Mouse (Mus musculus): ENCODE measurements around the gene Frmpd2. TPM values are rescaled to one million over a fixed set of nuclear protein-coding genes. Genes with fewer than 3 reads are reported as not detected.

Frmpd2 gene
- polyA plus RNA-seq, 1 experiment, result 0.56 TPM

- Histone ChIP-seq H3K27me3 (ENCODE audit: control insufficient read depth, insufficient read depth, low read length) (no peaks in the 10 kb centered on the region), H3K27ac (ENCODE audit: control insufficient read depth, insufficient read depth, low read depth, low read length) (peak within 1 kb of the TSS; percentile 98), H3K4me3 (ENCODE audit: control insufficient read depth, low read depth, low read length) (peak within 1 kb of the TSS; percentile 99), H3K4me1 (ENCODE audit: control insufficient read depth, insufficient read depth, low read length) (peaks cover 5% of the 10 kb centered on the region; the same call in 1 of the 2 replicates), H3K36me3 (ENCODE audit: control insufficient read depth, insufficient read depth, low read length) (no peaks in the 10 kb centered on the region)
- no peak for TF ChIP-seq CTCF (IDR thresholded peaks at IDR 0.05; ENCODE audit: control insufficient read depth, insufficient read depth, insufficient replicate concordance, low read depth, low read length)
- TF ChIP-seq POLR2A (IDR thresholded peaks at IDR 0.05; ENCODE audit: control insufficient read depth, low read depth, low read length), result peak; percentile 92
These were observed 24.4 kb upstream of the Frmpd2 start, which contains the start of gene Mapk8 for GRCm38 (mm10) chr14:33447027-33447569. TSS of gene Mapk8 (minus strand) at chr14:33447158.

- H3K4me1 ChIP-seq (ENCODE audit: control insufficient read depth, insufficient read depth, low read length), result peaks cover 5% of the 10 kb centered on the region; the same call in 1 of the 2 replicates
- no peak overlapping the region for H3K4me3 ChIP-seq (ENCODE audit: control insufficient read depth, low read depth, low read length)
- H3K27ac ChIP-seq (ENCODE audit: control insufficient read depth, insufficient read depth, low read depth, low read length), result no peak overlapping the region
- TF ChIP-seq POLR2A (IDR thresholded peaks at IDR 0.05; ENCODE audit: control insufficient read depth, low read depth, low read length), result no peak
- TF ChIP-seq CTCF (IDR thresholded peaks at IDR 0.05; ENCODE audit: control insufficient read depth, insufficient read depth, insufficient replicate concordance, low read depth, low read length), result no peak
- no peaks in the 10 kb centered on the region for H3K27me3 ChIP-seq (ENCODE audit: control insufficient read depth, insufficient read depth, low read length)
- H3K36me3 ChIP-seq (ENCODE audit: control insufficient read depth, insufficient read depth, low read length), result no peaks in the 10 kb centered on the region
These were observed 23.2 kb upstream of the Frmpd2 start for GRCm38 (mm10) chr14:33448276-33448675.

- no peaks in the 10 kb centered on the region for H3K36me3 ChIP-seq (ENCODE audit: control insufficient read depth, insufficient read depth, low read length)
- H3K27ac ChIP-seq (ENCODE audit: control insufficient read depth, insufficient read depth, low read depth, low read length), result no peak overlapping the region
- H3K4me3 ChIP-seq (ENCODE audit: control insufficient read depth, low read depth, low read length), result no peak overlapping the region; the same call in 1 of the 2 replicates
- peaks cover 5% of the 10 kb centered on the region; the same call in 1 of the 2 replicates for H3K4me1 ChIP-seq (ENCODE audit: control insufficient read depth, insufficient read depth, low read length)
- H3K27me3 ChIP-seq (ENCODE audit: control insufficient read depth, insufficient read depth, low read length), result no peaks in the 10 kb centered on the region
- no peak for TF ChIP-seq CTCF (IDR thresholded peaks at IDR 0.05; ENCODE audit: control insufficient read depth, insufficient read depth, insufficient replicate concordance, low read depth, low read length)
These were observed 22.1 kb upstream of the Frmpd2 start for GRCm38 (mm10) chr14:33449296-33449840.

GRCm38 (mm10) chr14:33450331-33450730 is 21.2 kb upstream of the Frmpd2 start:
- Histone ChIP-seq H3K4me1 (ENCODE audit: control insufficient read depth, insufficient read depth, low read length) (peaks cover 3% of the 10 kb centered on the region; the same call in 1 of the 2 replicates), H3K36me3 (ENCODE audit: control insufficient read depth, insufficient read depth, low read length) (no peaks in the 10 kb centered on the region), H3K4me3 (ENCODE audit: control insufficient read depth, low read depth, low read length) (no peak overlapping the region), H3K27me3 (ENCODE audit: control insufficient read depth, insufficient read depth, low read length) (no peaks in the 10 kb centered on the region), H3K27ac (ENCODE audit: control insufficient read depth, insufficient read depth, low read depth, low read length) (no peak overlapping the region)
- TF ChIP-seq POLR2A (IDR thresholded peaks at IDR 0.05; ENCODE audit: control insufficient read depth, low read depth, low read length) (no peak), CTCF (IDR thresholded peaks at IDR 0.05; ENCODE audit: control insufficient read depth, insufficient read depth, insufficient replicate concordance, low read depth, low read length) (no peak)

GRCm38 (mm10) chr14:33463658-33464057 is 7.8 kb upstream of the Frmpd2 start:
- no peak for TF ChIP-seq CTCF (IDR thresholded peaks at IDR 0.05; ENCODE audit: control insufficient read depth, insufficient read depth, insufficient replicate concordance, low read depth, low read length)
- TF ChIP-seq POLR2A (IDR thresholded peaks at IDR 0.05; ENCODE audit: control insufficient read depth, low read depth, low read length), result no peak
- Histone ChIP-seq H3K4me3 (ENCODE audit: control insufficient read depth, low read depth, low read length) (no peak overlapping the region), H3K27me3 (ENCODE audit: control insufficient read depth, insufficient read depth, low read length) (no peaks in the 10 kb centered on the region), H3K36me3 (ENCODE audit: control insufficient read depth, insufficient read depth, low read length) (no peaks in the 10 kb centered on the region), H3K4me1 (ENCODE audit: control insufficient read depth, insufficient read depth, low read length) (no peaks in the 10 kb centered on the region), H3K27ac (ENCODE audit: control insufficient read depth, insufficient read depth, low read depth, low read length) (no peak overlapping the region)

GRCm38 (mm10) chr14:33467766-33468165 is 3.7 kb upstream of the Frmpd2 start:
- H3K4me1 ChIP-seq (ENCODE audit: control insufficient read depth, insufficient read depth, low read length), result no peaks in the 10 kb centered on the region
- no peaks in the 10 kb centered on the region for H3K36me3 ChIP-seq (ENCODE audit: control insufficient read depth, insufficient read depth, low read length)
- H3K27me3 ChIP-seq (ENCODE audit: control insufficient read depth, insufficient read depth, low read length), result no peaks in the 10 kb centered on the region
- no peak for TF ChIP-seq CTCF (IDR thresholded peaks at IDR 0.05; ENCODE audit: control insufficient read depth, insufficient read depth, insufficient replicate concordance, low read depth, low read length)
- no peak overlapping the region for H3K4me3 ChIP-seq (ENCODE audit: control insufficient read depth, low read depth, low read length)
- no peak overlapping the region for H3K27ac ChIP-seq (ENCODE audit: control insufficient read depth, insufficient read depth, low read depth, low read length)

- no peaks in the 10 kb centered on the region for H3K27me3 ChIP-seq (ENCODE audit: control insufficient read depth, insufficient read depth, low read length)
- TF ChIP-seq POLR2A (IDR thresholded peaks at IDR 0.05; ENCODE audit: control insufficient read depth, low read depth, low read length), result no peak
- no peak for TF ChIP-seq CTCF (IDR thresholded peaks at IDR 0.05; ENCODE audit: control insufficient read depth, insufficient read depth, insufficient replicate concordance, low read depth, low read length)
- no peak overlapping the region for H3K27ac ChIP-seq (ENCODE audit: control insufficient read depth, insufficient read depth, low read depth, low read length)
- H3K4me1 ChIP-seq (ENCODE audit: control insufficient read depth, insufficient read depth, low read length), result no peaks in the 10 kb centered on the region; the same call in 1 of the 2 replicates
- H3K36me3 ChIP-seq (ENCODE audit: control insufficient read depth, insufficient read depth, low read length), result no peaks in the 10 kb centered on the region
- H3K4me3 ChIP-seq (ENCODE audit: control insufficient read depth, low read depth, low read length), result no peak overlapping the region
These were observed 3.0 kb downstream of the Frmpd2 start for GRCm38 (mm10) chr14:33474461-33474860.
